Mouse (Mus musculus) testis, postnatal 10 days (tissue): ENCODE measurements around the gene Frmd4a.
"Not testable (repeated sequence)": the region's sequence is repeated elsewhere in the genome, so short reads cannot be mapped to it uniquely, and the experiment has no call there.

ENCODE experiments used
- DNase-seq: peaks from one replicate; pipeline ENCODE4 v3.0.0; 2021; ENCODE audit warnings: low spot score

Frmd4a gene

DNA sequence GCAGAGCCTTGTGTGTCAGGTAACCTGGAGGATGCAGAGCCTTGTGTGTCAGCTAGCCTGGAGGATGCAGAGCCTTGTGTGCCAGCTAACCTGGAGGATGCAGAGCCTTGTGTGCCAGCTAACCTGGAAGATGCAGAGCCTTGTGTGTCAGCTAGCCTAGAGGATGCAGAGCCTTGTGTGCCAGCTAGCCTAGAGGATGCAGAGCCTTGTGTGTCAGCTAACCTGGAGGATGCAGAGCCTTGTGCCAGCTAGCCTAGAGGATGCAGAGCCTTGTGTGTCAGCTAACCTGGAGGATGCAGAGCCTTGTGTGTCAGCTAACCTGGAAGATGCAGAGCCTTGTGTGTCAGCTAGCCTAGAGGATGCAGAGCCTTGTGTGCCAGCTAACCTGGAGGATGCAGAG is 601.6 kb downstream of the Frmd4a start:
- not testable (repeated sequence) for DNase-seq

DNA sequence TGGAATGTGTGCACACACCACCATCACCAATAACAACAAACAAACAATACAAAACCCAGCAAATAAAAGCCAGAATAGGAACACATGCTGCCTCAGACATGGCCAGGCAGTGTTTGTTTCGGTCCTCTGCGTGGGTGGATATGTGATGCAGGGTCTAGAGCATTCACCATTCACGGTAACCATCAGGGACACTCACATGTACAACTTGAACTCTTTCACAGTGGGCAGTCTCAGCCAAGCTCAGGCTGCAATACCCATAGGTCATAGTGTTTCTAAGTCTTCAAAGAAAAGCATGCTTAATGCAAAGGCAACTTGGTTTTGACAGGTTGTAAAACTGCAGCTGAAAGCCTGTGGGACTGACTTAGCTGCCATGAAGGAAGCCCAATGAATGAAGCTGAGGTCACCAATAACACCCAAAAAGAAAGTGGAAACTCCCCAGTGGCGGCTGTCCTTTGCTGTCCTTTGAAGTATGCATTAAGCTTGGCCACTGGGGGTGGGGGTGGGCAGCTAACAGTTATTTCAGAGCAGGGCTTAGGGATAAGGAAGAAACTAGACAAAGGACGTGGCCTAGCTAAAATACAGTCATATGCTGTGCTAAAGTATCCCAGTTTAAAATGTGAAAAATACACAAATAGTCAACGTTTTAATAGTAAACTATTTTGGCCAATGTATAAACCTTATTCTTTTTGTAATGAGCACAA is 602.5 kb downstream of the Frmd4a start:
- no peak for DNase-seq

DNA sequence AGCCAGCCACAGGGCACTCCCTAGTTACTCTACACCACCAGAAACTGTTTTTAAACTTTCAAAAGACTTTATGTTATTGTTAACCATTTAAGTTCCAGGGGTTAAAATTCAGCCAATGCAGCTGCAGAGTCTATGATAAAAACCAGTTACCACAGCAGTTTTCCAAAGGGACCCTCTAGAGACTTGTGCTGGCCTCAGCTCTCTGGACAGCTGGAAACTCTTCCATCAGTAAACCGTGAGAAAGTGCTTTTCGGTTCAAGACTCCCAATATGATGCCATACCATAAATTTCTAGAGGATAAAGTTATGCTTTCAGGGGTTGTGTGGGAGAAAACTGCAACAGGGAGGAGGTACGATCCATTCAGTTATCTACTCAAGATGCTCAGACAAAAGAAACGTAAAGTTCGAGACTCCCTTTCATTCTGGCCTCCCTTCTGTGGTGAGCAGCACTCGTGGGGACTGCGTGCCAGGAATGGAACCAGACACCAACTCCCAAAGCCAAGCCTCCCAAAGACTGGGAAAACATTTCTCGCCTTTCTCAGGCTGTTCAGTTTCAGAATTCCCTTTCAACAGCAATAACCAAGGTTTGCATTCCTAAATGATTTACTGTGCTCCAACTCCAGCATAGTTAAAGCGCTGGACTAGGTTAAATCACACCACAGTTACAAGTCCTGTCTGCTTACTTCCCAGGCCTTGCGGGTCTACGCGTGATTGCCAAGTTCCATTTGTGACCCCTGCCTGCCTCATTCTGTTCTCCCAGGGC is 603.3 kb downstream of the Frmd4a start:
- DNase-seq = no peak

GRCm38 (mm10) chr2:4621471-4621985 is 604.0 kb downstream of the Frmd4a start:
- no peak for DNase-seq

DNA sequence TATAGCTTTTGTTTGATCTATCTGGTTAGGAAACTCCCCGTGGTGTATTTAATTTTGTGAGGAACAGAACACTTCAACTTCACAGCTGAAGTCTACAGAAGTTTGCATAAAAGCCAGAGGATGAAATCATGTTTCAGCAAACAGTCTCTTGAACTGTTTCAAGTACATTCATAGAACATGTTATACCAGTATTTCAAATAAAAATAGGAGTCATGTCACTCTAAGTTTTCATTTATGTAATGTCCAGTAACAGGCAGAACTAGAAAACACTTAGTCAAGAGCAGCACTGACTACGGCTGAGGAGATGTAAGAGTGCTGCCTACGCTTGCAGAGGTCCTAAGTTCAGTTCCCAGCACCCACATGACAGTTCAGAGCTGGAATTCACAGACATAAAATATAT is 609.4 kb downstream of the Frmd4a start:
- no peak for DNase-seq

- no peak for DNase-seq
These were observed 611.4 kb downstream of the Frmd4a start for GRCm38 (mm10) chr2:4628920-4629319.

GRCm38 (mm10) chr2:4629470-4629869 is 612.0 kb downstream of the Frmd4a start:
- no peak for DNase-seq

DNA sequence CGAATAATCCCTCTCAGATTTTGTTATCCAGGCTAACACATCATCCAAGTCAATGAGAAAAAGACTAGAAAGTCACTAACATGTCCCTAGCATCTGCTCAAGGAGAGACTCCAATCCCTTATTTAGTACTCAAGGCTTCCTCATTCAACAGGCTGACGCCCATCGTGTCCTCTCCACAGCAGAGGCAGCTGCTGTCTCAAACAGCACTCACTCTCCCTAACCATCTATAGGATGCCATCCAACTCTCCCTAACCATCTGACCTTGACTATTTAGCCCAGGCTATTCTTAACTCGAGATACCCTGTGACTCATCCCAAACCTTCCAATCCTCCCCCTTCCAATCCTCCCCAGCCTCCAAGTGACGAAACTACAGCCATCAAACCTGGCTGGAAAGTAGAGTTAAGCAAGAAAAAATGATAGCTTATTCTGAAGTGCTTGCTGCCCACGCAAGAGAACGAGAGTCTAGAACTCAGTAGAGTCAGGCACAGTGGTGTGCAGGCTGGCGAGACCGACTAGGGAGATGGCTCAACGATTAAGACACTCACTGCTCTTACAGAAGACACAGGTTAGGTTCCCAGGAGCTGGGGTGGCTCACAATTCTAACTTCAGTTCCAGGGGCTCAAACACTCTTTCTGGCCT is 612.8 kb downstream of the Frmd4a start:
- no peak for DNase-seq

DNA sequence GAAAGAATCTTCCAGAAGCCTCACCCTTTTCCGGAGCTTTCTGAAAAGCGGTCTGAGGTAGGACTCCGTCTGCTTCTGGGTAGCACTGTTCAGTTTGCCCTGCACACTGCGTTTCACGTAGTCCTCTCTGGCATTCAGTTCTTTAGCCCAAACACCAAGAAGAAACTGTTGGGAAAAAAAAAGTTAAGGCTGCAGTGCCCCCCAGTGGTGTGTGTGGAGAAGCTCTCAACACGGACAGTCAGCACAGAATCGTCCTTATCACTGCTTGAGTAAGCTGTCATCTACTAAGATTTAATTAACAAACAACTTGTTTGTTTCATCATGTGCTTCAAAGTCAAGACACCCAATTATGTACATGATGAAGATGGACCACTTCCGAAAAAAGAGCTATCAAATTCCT is 618.3 kb downstream of the Frmd4a start:
- DNase-seq = no peak

DNA sequence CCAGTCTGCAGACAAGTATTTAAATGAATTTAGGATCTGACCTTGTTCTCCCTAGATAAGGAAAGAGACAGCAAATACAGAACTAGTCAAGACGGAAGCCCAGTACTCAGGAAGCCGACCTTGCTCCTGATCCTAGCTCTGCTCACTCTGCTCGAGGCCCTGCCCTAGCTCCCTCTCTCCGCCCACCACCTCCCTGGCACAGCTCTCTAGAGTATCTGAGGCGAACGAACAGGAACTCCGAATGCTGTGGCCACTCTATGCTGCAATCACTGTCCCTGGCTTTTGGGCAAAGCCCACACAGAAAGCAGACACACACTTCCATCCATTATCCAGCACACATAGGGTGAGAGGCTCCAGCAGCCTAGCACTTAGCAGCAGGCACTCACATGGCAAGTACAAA is 619.1 kb downstream of the Frmd4a start:
- peak; percentile 47 for DNase-seq

- DNase-seq = no peak
These were observed 620.7 kb downstream of the Frmd4a start for GRCm38 (mm10) chr2:4638189-4638588.

GRCm38 (mm10) chr2:4645066-4645465 is 627.5 kb downstream of the Frmd4a start:
- no peak for DNase-seq

DNA sequence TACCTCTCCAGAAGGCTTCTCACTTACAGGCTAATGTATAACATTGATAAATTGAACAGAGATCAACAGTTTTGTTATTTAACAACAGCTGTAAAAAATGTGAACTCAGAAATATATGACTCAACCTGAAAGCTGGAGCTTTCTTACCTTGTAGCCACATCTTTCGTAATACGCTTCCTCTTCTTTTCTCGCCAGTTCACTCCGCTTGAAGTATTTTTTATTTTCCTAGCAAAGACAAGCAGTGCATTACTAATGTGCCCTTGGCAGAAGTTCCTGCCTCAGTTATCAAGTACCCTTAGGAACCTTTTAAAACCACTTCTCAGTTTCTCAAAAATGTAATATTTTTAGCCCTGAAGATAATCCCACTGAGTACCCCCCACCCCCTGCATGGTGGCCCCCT is 630.6 kb downstream of the Frmd4a start:
- no peak for DNase-seq

DNA sequence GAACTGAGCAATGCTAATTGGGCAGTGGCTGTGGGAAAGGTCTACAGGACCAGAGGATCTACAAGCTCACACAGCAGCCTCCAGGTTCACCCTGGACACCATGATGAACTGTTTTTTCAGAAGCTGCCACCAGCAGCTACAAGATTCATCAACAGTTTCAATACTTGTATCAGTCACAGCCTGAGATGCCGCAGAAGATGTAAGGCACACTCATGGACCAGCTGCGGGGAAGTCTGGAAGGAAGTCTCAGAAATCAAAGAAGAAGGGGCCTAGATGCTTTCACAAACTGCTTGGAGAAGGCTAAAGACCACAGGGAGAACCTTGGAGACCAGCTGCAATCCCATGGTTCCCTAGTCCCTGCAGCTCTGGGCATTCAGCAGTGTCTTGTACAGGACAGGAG is 632.1 kb downstream of the Frmd4a start:
- DNase-seq = no peak

- DNase-seq = peak; percentile 90
These were observed 634.2 kb downstream of the Frmd4a start, which contains the start of gene Prpf18 for GRCm38 (mm10) chr2:4651500-4652285. Gene Prpf18 (minus strand): TSS chr2:4652113.

GRCm38 (mm10) chr2:4660677-4661076 is 643.2 kb downstream of the Frmd4a start:
- no peak for DNase-seq
